Mouse (Mus musculus) E14TG2a.4 (cell line): Measurements from ENCODE around the gene Mmp21.

Experiments
- H3K27me3 ChIP-seq: 2 replicates; pipeline ENCODE4 v1.6.1; 2014; ENCODE audit warnings: low read length, control low read depth; ENCODE audit not compliant: insufficient read depth
- H3K36me3 ChIP-seq: 2 replicates; pipeline ENCODE4 v1.6.1; 2014; ENCODE audit warnings: low read length, control low read depth; ENCODE audit not compliant: insufficient read depth
- H3K4me1 ChIP-seq: replicated peaks from 2 replicates; pipeline ENCODE4 v1.6.1; 2014; ENCODE audit warnings: low read depth, low read length, control low read depth
- H3K4me3 ChIP-seq: replicated peaks from 2 replicates; pipeline ENCODE4 v1.5.1; 2014; ENCODE audit warnings: mild to moderate bottlenecking, low read length
- H3K9me3 ChIP-seq: 2 replicates; pipeline ENCODE4 v1.6.1; 2014; ENCODE audit warnings: low read length, control low read depth
- CTCF ChIP-seq: conservative IDR thresholded peaks from 2 replicates; pipeline ENCODE4 v1.5.1; 2014; ENCODE audit warnings: low read length
- NANOG ChIP-seq: IDR thresholded peaks from 2 replicates; pipeline ENCODE4 v1.6.1; 2014; ENCODE audit warnings: borderline replicate concordance, low read length, mixed read lengths
- POU5F1 ChIP-seq: IDR thresholded peaks from 2 replicates; pipeline ENCODE4 v1.6.1; 2014; ENCODE audit warnings: low read length, borderline replicate concordance

Gene Mmp21

DNA sequence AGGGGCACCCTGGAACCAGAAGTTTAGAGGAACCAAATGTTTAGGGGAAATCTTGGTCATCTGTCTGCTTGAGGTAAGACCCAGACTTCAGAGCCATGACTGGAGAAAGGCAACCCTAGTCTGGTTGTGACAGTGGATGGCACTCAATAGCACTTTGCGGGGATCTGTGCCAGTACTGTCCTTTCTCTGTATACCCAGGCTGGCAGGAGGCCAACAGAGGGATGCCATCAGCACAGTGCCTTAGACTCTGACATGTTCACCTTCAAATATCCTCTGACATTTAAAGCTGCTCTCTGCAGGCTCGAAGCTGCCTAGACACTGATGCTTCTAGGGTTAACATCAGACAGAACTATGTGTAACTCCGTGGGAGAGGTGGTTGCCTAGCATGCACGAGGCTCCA, 422 bp downstream of the Mmp21 start:
- peaks cover 20% of the 10 kb centered on the region for H3K4me1 ChIP-seq
- H3K27me3 ChIP-seq = peaks cover 14% of the 10 kb centered on the region
- 0 out of 2 replicates have a peak, but pooled peaks cover 3% of the 10 kb centered on the region for H3K36me3 ChIP-seq
- H3K4me3 ChIP-seq = no peak overlapping the region
- no peaks in the 10 kb centered on the region for H3K9me3 ChIP-seq
- no peak for TF ChIP-seq POU5F1
- TF ChIP-seq CTCF = no peak
- TF ChIP-seq NANOG = no peak

DNA sequence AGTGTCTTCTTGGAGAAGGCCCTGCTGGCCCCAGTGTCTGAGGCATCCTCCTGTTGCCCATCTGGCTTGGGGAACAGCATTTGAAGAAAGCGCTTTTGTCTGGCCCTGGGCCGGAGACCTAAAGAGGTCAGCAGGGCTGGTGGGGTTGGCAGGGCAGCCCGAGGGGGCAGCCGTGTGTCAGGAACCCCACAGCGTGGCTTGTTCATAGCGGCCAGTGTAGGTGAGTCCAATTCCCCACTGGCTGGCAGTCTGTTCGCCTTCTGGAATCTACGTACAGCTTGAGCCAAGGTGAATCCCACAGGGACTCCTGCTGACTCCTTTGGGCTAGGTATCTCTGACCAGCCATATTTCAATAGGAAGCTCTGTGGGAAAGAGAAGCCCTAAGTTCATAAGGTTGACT, 1.1 kb downstream of the Mmp21 start:
- peaks cover 19% of the 10 kb centered on the region for H3K4me1 ChIP-seq
- peaks cover 14% of the 10 kb centered on the region for H3K27me3 ChIP-seq
- no peak for TF ChIP-seq NANOG
- no peak for TF ChIP-seq CTCF
- TF ChIP-seq POU5F1 = no peak
- H3K4me3 ChIP-seq = no peak overlapping the region
- H3K36me3 ChIP-seq = peaks cover 8% of the 10 kb centered on the region
- no peaks in the 10 kb centered on the region for H3K9me3 ChIP-seq

- H3K36me3 ChIP-seq = peaks cover 36% of the 10 kb centered on the region
- H3K9me3 ChIP-seq = no peaks in the 10 kb centered on the region
- H3K4me1 ChIP-seq = peaks cover 26% of the 10 kb centered on the region
- peaks cover 6% of the 10 kb centered on the region for H3K27me3 ChIP-seq
- TF ChIP-seq CTCF = peak; percentile 50
- TF ChIP-seq POU5F1 = no peak
- TF ChIP-seq NANOG = no peak; the same call in 1 of the 2 replicates
- H3K4me3 ChIP-seq = peak overlapping the region; percentile 48
These were observed 3.9 kb downstream of the Mmp21 start for GRCm38 (mm10) chr7:133676002-133676401.

DNA sequence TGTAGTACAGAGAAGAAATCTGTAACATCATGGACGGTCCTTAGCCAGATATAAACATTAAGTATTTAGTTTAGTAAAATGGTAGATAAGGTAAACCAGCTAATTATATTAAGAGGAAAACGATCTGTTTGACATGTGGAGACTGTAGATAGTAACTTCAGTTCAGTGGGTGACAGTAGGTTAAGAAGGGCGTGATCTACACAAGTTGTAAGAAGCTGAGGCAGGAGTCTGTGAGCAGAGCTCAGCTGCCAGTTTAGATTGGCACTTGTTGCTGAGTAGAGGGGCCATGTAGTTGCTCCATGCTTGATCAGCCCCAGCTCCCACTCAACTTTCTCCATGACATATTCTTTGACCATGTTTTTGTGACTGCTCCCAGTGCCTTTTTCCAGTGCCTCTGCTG, 9.0 kb downstream of the Mmp21 start:
- Histone ChIP-seq H3K27me3 (no peaks in the 10 kb centered on the region), H3K36me3 (peaks cover 85% of the 10 kb centered on the region), H3K4me3 (no peak overlapping the region), H3K4me1 (peaks cover 15% of the 10 kb centered on the region), H3K9me3 (no peaks in the 10 kb centered on the region)
- TF ChIP-seq CTCF = no peak
- no peak for TF ChIP-seq NANOG
- no peak for TF ChIP-seq POU5F1

DNA sequence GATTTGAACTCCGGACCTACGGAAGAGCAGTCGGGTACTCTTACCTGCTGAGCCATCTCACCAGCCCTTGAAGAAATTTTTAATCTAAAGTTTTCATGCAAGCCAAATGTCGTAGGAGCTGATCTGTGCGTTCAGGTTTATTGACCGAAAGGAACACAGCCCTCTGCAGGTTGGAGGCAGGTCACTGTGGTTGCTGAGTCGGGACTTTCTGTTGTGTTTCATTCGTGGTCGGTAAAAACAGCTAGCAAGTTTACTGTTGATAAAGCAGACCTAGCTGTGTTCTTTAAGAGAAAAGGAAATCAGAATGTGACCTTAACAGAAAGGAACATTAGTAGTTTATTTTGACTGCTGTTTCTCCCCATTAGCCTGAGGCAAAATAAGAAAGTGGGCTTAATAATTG, 9.9 kb downstream of the Mmp21 start:
- TF ChIP-seq POU5F1 = no peak
- no peak for TF ChIP-seq NANOG
- TF ChIP-seq CTCF = no peak
- Histone ChIP-seq H3K4me1 (peaks cover 8% of the 10 kb centered on the region; the same call in 1 of the 2 replicates), H3K4me3 (no peak overlapping the region), H3K9me3 (no peaks in the 10 kb centered on the region), H3K36me3 (peaks cover 94% of the 10 kb centered on the region), H3K27me3 (no peaks in the 10 kb centered on the region)

DNA sequence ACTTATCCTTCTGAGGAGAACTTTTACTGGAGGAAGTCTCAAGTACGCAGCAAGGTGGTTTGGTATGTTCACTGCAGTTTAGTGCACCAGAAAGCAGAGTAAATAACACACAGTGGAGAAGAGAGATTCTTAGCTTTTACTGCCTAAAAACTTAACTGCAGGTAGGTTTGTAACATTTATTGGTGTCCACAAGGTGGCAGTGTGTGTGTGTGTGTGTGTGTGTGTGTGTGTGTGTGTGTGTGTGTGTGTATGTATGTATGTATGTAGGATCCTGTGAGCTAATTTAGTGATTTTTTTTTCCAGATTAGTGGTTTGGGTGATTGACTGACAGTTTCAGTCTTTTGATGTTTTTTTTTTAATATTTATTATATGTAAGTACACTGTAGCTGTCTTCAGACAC, 10.8 kb downstream of the Mmp21 start:
- peaks cover 97% of the 10 kb centered on the region for H3K36me3 ChIP-seq
- TF ChIP-seq CTCF = peak; percentile 15; the same call in 1 of the 2 replicates
- no peak for TF ChIP-seq NANOG

DNA sequence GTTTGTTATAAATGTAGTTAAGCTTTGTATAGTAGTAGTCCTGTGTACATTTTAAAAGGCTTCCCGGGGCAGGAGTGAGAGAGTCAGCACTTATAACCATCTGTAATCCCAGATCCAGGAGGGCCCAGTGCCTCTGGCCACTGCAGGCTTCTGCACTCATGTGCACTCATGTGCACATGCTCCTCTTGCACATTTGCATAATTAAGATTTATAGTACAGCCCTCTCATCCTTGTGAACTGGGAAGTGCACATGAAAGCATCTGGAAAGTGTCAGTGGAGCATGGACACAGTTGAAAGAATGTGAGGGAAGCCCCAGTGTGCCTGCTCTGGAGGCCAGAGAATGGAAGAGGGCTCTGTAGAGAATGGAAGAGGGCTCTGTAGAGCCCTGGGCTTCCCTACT, 17.4 kb downstream of the Mmp21 start:
- no peak overlapping the region for H3K4me3 ChIP-seq
- H3K27me3 ChIP-seq = no peaks in the 10 kb centered on the region
- no peaks in the 10 kb centered on the region for H3K9me3 ChIP-seq
- TF ChIP-seq POU5F1 (no peak), CTCF (no peak), NANOG (no peak)
- peaks cover 100% of the 10 kb centered on the region for H3K36me3 ChIP-seq
- no peaks in the 10 kb centered on the region for H3K4me1 ChIP-seq

More for the DNA sequence above, 10.8 kb downstream of the Mmp21 start:
- peaks cover 8% of the 10 kb centered on the region; the same call in 1 of the 2 replicates for H3K4me1 ChIP-seq
- no peaks in the 10 kb centered on the region for H3K9me3 ChIP-seq
- no peaks in the 10 kb centered on the region for H3K27me3 ChIP-seq
- no peak overlapping the region for H3K4me3 ChIP-seq

GRCm38 (mm10) chr7:133645716-133646115, 34.1 kb downstream of the Mmp21 start:
- no peaks in the 10 kb centered on the region for H3K4me1 ChIP-seq
- H3K9me3 ChIP-seq = no peaks in the 10 kb centered on the region
- H3K4me3 ChIP-seq = no peak overlapping the region
- peaks cover 100% of the 10 kb centered on the region for H3K36me3 ChIP-seq
- TF ChIP-seq NANOG (no peak), CTCF (no peak), POU5F1 (no peak)
- no peaks in the 10 kb centered on the region for H3K27me3 ChIP-seq

DNA sequence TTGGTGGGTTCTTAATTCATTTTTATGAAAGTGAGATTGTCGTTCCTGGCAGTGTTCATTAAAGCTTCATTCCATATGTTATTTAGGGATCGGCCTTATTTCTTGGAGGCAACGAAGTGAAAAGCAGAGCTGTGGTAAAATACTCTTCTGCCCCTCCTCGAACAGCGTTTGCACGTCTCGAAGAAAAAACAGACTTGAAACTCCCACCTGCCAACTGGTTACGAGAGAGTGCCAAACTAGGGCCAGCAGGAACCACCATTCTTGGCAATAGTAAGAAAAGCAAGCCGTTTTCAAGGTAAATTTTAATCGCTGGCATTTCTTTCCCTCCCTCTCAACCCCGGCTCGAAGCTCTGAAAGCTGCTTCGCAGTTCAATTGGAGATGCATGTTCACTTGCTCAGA, 41.0 kb downstream of the Mmp21 start:
- Histone ChIP-seq H3K36me3 (peaks cover 50% of the 10 kb centered on the region), H3K27me3 (no peaks in the 10 kb centered on the region), H3K9me3 (no peaks in the 10 kb centered on the region), H3K4me1 (peaks cover 25% of the 10 kb centered on the region), H3K4me3 (peak overlapping the region; percentile 96)
- TF ChIP-seq NANOG = no peak
- TF ChIP-seq CTCF = no peak
- no peak for TF ChIP-seq POU5F1
